Mouse (Mus musculus): Measurements from ENCODE around the gene Hivep3.

Hivep3 gene

GRCm38 (mm10) chr4:119873935-119874334 lies 140.4 kb downstream of the Hivep3 start:
- DNase-seq (ENCODE audit: low read depth, low spot score) = no peak

- no peak for DNase-seq (ENCODE audit: low read depth, low spot score)
These were observed 142.0 kb downstream of the Hivep3 start for GRCm38 (mm10) chr4:119875592-119875991.

- DNase-seq (ENCODE audit: low read depth, low spot score) = no peak
These were observed 143.1 kb downstream of the Hivep3 start for GRCm38 (mm10) chr4:119876535-119877160.

- DNase-seq (ENCODE audit: low read depth, low spot score) = no peak
These were observed 144.6 kb downstream of the Hivep3 start for GRCm38 (mm10) chr4:119878218-119878617.

GRCm38 (mm10) chr4:119879671-119880070 lies 146.1 kb downstream of the Hivep3 start:
- no peak for DNase-seq (ENCODE audit: low read depth, low spot score)

GRCm38 (mm10) chr4:119880270-119880669 lies 146.7 kb downstream of the Hivep3 start:
- no peak for DNase-seq (ENCODE audit: low read depth, low spot score)

- DNase-seq (ENCODE audit: low read depth, low spot score) = no peak
These were observed 147.7 kb downstream of the Hivep3 start for GRCm38 (mm10) chr4:119881292-119881691.

- DNase-seq (ENCODE audit: low read depth, low spot score) = no peak
These were observed 148.8 kb downstream of the Hivep3 start for GRCm38 (mm10) chr4:119882401-119882800.

- no peak for DNase-seq (ENCODE audit: low read depth, low spot score)
These were observed 149.2 kb downstream of the Hivep3 start for GRCm38 (mm10) chr4:119882814-119883213.

GRCm38 (mm10) chr4:119886621-119887020 lies 153.0 kb downstream of the Hivep3 start:
- DNase-seq (ENCODE audit: low read depth, low spot score) = no peak

GRCm38 (mm10) chr4:119887523-119888177 lies 154.1 kb downstream of the Hivep3 start:
- DNase-seq (ENCODE audit: low read depth, low spot score) = no peak

- DNase-seq (ENCODE audit: low read depth, low spot score) = no peak
These were observed 156.2 kb downstream of the Hivep3 start for GRCm38 (mm10) chr4:119889760-119890159.

GRCm38 (mm10) chr4:119893255-119893779 lies 159.7 kb downstream of the Hivep3 start:
- DNase-seq (ENCODE audit: low read depth, low spot score) = no peak

GRCm38 (mm10) chr4:119894797-119895458 lies 161.3 kb downstream of the Hivep3 start:
- DNase-seq (ENCODE audit: low read depth, low spot score) = no peak

- DNase-seq (ENCODE audit: low read depth, low spot score) = no peak
These were observed 161.9 kb downstream of the Hivep3 start for GRCm38 (mm10) chr4:119895504-119895903.

- DNase-seq (ENCODE audit: low read depth, low spot score) = no peak
These were observed 163.0 kb downstream of the Hivep3 start for GRCm38 (mm10) chr4:119896572-119896971.

- DNase-seq (ENCODE audit: low read depth, low spot score) = no peak
These were observed 163.7 kb downstream of the Hivep3 start for GRCm38 (mm10) chr4:119897054-119897855.

GRCm38 (mm10) chr4:119901556-119902491 lies 168.2 kb downstream of the Hivep3 start:
- DNase-seq (ENCODE audit: low read depth, low spot score) = no peak

- no peak for DNase-seq (ENCODE audit: low read depth, low spot score)
These were observed 169.7 kb downstream of the Hivep3 start for GRCm38 (mm10) chr4:119903328-119903727.

GRCm38 (mm10) chr4:119903806-119904205 lies 170.2 kb downstream of the Hivep3 start:
- DNase-seq (ENCODE audit: low read depth, low spot score) = no peak

- no peak for DNase-seq (ENCODE audit: low read depth, low spot score)
These were observed 170.7 kb downstream of the Hivep3 start for GRCm38 (mm10) chr4:119904296-119904695.

Data from retina, postnatal 7 days (tissue).